Mouse (Mus musculus) erythroblast, embryonic 14.5 days (primary cell): ENCODE measurements around the gene Pdzrn3.

Experiments
- GATA1 ChIP-seq: IDR thresholded peaks from 2 replicates; pipeline ENCODE4 v1.6.1; 2012; ENCODE audit warnings: low read length, inconsistent platforms, mixed read lengths
- TAL1 ChIP-seq: IDR thresholded peaks from 3 replicates; pipeline ENCODE4 v1.6.1; 2012; ENCODE audit warnings: low read length, inconsistent platforms, mixed read lengths

GRCm38 (mm10) chr6:101336660-101337059 is 41.0 kb downstream of the Pdzrn3 start:
- TF ChIP-seq GATA1 (no peak), TAL1 (no peak)
